Mouse (Mus musculus) spleen, adult 12 weeks (tissue): ENCODE results near the gene Slc10a1.

ENCODE experiments used
- DNase-seq: peaks from one replicate; pipeline ENCODE4 v3.0.0; 2022; ENCODE audit warnings: low spot score

The Slc10a1 gene

DNA sequence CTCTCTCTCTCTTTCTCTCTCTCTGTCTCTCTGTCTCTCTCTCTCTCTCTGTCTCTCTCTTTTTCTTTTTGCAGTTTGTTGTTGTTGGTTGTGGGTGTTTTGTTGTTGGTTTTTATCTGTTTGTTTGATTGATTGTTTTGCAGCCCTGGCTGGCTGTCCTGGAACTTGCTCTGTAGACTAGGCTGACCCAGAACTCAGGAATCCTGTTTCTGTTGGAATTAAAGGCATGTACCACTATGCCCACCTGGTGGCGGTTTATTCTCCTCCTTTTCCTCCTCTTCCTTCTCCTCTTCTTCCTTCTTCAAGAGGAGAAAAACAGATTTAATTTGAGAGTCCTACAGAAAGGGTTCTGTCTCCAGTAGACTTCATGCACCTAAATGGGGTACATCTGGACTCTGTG lies 41.0 kb downstream of the Slc10a1 start:
- no peak for DNase-seq

DNA sequence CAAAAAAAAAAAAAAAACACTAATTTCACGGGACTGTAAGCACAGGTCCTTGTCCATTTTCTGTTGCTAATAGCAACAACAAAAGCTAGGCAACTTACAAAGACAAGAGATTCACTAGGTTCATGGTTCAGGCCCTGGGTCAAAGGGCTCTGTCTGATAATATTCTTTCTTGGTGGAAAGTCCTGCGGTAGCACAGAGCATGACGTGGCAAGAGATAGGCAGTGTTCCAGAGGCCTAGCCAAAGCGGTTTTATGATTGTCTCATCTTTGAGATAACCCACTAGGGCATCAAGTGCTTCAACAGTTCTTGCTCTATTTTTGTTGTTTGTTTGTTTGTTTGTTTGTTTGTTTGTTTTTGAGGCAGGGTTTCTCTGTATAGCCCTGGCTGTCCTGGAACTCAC lies 42.0 kb downstream of the Slc10a1 start:
- no peak for DNase-seq

DNA sequence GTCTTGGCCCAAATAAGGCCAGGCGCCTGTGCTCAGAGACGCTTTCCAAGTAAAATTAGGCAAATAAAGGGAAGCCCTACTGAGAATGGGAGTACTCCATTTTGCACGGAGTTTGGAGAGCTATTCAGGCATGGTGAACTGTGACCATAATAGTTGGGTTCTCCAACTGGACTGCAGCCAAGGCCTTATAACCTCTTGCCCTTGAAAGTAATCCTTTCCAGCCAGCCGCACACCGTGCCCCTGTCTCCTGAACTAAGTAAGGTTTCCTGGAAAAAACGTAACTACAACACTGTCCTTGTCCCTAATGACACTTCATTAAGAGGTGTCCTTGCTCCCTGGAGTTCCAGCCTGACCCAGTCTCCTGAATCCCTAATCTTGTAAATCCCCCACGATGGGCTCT lies 42.6 kb downstream of the Slc10a1 start:
- DNase-seq, result no peak

DNA sequence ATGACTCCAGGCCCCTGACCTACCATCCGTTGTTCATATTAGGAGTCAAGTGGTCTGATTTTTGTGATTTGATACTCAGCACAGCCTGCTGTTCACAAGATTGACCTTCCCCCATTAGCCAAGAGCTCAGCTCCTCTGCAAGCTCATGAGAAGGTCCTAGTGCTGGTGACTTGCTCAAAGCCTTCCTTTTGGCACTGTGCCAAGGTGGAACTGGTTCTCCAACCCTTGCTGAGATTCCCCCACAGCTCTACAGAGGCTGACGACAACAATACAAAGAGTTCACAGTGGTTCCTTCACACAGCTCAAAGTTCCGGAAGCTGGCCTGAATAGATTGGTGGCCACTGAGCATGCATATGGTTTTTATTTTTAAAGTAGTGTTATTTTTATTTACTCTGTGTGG lies 44.3 kb downstream of the Slc10a1 start:
- no peak for DNase-seq

DNA sequence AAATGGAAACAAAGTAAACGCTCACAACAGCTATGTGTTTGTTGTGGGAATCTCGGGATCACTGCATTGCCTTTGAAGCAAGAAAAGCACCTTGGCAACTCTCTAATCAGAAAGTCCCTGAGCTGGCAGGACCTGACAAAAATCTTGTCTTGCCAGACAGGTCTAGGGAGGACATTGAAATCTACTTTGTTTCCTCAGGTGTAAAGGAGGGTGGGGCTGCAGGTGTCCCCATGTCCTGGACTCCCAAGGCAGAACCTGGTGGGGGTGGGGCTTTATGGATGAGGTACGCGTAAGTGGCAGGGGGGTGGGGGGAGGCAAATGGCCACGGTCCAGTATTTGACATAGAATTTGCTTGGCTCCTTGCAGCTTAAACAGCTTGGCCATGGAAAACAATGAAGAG lies 44.9 kb downstream of the Slc10a1 start:
- DNase-seq, result no peak

DNA sequence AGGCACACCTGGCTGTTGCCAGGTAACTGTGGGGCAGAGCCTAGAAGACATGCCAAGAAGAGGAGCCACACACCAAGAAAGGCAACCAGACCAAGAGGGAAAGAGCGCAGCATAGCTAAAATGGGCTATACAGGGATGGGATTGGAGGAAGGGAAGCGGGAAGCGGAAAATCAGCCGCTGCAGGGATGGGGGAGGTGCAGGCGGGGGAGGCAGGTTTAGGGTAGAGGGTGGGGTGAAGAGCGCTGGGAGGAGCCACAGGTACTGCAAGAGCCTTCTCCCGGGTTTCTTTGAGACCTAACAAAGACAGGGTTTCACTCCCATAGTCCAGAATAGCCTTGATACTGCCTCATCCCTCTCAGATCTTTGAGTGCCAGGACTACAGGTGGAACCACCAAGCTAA lies 45.6 kb downstream of the Slc10a1 start:
- no peak for DNase-seq

DNA sequence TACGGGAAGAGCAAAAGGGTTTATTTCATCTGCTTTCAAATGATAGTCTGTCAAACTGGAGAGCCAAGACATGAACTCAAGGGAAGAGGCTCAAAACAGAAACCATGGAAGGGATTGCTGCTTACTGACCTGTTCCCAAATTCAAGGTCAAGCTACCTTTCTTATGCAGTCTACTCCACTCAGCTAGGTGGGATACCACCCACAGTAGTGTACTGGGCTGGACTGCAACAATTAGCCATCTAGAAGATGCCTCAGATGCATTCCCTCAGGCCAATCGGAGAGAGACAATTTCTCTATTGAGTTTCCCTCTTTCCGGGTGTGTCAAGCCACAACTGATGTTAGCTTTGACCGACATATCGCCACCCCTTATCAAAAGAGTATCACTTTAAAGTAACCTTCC lies 47.2 kb downstream of the Slc10a1 start:
- no peak for DNase-seq

DNA sequence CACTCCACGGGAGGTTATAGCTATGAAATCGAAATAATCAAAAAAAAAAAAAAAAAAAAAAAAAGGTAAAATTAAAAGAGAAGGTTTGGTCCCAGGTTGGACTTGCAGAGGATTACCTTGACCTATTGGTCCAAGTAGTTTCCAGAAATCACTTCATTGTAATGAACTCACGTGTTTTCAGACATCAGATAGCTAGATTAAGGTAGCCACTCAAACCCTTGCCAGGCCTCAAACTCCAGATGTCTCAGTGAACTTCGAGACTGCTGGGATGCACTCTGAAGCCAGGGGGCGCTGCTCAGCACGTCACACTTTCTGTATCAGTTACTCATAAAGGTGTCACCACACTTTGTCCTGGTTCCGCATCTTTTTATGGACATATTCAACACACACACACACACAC lies 50.7 kb downstream of the Slc10a1 start:
- no peak for DNase-seq

DNA sequence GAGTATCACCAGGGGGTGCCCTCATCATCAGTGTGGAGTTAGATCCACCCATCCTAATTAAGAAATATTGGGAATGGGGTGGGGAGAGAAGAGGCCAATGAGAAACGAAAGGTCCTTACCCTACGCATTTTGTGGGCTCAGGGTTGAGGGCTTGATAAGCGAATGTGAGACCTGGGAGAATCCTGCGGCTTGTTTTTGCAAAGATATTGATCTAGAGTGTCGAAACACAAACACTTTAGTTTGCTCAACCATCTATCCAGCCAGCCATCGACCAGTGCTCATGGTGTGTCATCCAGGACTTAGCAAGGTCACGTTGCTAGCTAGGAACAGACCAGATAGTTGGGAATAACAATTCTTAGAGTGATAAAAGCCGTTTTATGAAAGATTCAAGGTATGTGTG lies 58.9 kb downstream of the Slc10a1 start:
- no peak for DNase-seq
